Mouse (Mus musculus) liver, postnatal 0 days (tissue): Measurements from ENCODE around the gene Numb.

Source experiments
- CTCF ChIP-seq: sonication (generic); IDR thresholded peaks from 2 replicates; pipeline ENCODE4 v1.5.1; 2016; ENCODE audit warnings: antibody characterized with exemption, low read depth
- EP300 ChIP-seq: IDR thresholded peaks from 2 replicates; pipeline ENCODE4 v1.6.1; 2016; ENCODE audit warnings: antibody characterized with exemption, low read depth, mild to moderate bottlenecking

DNA sequence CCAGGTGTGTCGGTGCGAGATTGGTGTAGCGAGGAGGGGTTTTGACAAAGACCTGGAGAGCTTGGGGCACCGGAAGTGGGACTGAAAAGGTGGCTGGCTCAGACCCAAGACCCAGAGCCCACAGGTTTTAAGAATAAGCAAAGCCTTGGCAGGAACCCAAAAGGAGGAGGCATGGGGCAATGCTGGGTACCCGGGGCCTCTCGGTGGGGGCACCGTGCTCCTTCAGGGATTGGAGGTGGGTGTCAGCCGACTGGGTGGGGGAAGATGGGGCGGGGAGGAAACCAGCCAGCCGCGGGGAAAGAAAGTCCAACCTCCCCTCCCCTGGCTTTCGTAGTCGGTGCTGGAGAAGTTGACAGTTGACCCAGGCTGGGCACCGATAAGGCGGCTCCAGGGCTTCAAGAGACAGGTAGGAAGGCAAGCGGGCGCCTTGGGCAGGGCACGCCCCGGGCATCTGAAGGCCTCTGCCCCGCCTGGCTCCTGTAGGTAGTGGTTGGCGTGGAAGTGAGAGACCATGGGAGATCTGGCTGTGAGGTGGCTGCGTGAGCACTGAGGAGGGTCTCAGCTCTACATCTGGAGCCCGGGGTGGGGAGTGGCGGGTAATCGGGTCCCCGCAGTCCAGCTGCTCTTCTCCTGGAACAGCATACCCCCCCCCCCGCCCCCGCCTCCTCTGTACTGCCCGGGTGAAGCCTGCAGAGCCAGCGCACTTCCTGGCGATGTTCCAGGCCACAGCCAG lies 158.3 kb downstream of the Numb start, which contains the start of gene Papln:
- TF ChIP-seq CTCF (no peak), EP300 (no peak)
